Mouse (Mus musculus) MEL (cell line): ENCODE measurements at regions not wholly inside any gene's neighbourhood (a gene's known extent, or its start where the extent isn't known, plus 50 kb on each side); places are given as distances from the start of the nearest gene placed in this dataset.

Experiments used
- CHD1 ChIP-seq: IDR thresholded peaks from 2 replicates; pipeline ENCODE4 v1.6.1; 2012; ENCODE audit warnings: low read depth, mild to moderate bottlenecking, inconsistent platforms, low read length, improper control_type of control experiment
- CTCF ChIP-seq, 3 experiments: IDR thresholded peaks in 2 of 3; conservative IDR thresholded peaks in 1 of 3; 2 replicates each; pipeline ENCODE4 v1.5.1; 2011 to 2012; ENCODE audit warnings: low read length in 3 of 3, low read depth in 2 of 3, mild to moderate bottlenecking in 2 of 3, improper control_type of control experiment in 1 of 3, inconsistent platforms in 1 of 3, mixed read lengths in 1 of 3, moderate library complexity in 1 of 3; ENCODE audit not compliant: control insufficient read depth in 1 of 3, insufficient read depth in 1 of 3, poor library complexity in 1 of 3, severe bottlenecking in 1 of 3
- E2F4 ChIP-seq: IDR thresholded peaks from 2 replicates; pipeline ENCODE4 v1.6.1; 2011; ENCODE audit warnings: low read depth, low read length, improper control_type of control experiment, borderline replicate concordance
- HCFC1 ChIP-seq: IDR thresholded peaks from 2 replicates; pipeline ENCODE4 v1.6.1; 2012; ENCODE audit warnings: low read depth, mild to moderate bottlenecking, inconsistent platforms, low read length, improper control_type of control experiment, moderate library complexity
- JUND ChIP-seq: IDR thresholded peaks from 2 replicates; pipeline ENCODE4 v1.6.1; 2011; ENCODE audit warnings: low read depth, mild to moderate bottlenecking, improper control_type of control experiment, low read length
- MAZ ChIP-seq: IDR thresholded peaks from 2 replicates; pipeline ENCODE4 v1.6.1; 2012; ENCODE audit warnings: low read depth, mild to moderate bottlenecking, inconsistent platforms, low read length, improper control_type of control experiment
- MXI1 ChIP-seq: IDR thresholded peaks from 2 replicates; pipeline ENCODE4 v1.6.1; 2011; ENCODE audit warnings: mild to moderate bottlenecking, low read depth, low read length, improper control_type of control experiment
- SIN3A ChIP-seq: IDR thresholded peaks from 2 replicates; pipeline ENCODE4 v1.6.1; 2012; ENCODE audit warnings: low read length, improper control_type of control experiment, inconsistent platforms
- TCF12 ChIP-seq: IDR thresholded peaks from 2 replicates; pipeline ENCODE4 v1.6.1; 2014; ENCODE audit warnings: low read depth, mild to moderate bottlenecking, inconsistent platforms, low read length, improper control_type of control experiment, moderate library complexity
- USF2 ChIP-seq, 2 experiments: IDR thresholded peaks; 2 replicates each; pipeline ENCODE4 v1.6.1; 2011 to 2012; ENCODE audit warnings: improper control_type of control experiment in 2 of 2, low read length in 2 of 2, borderline replicate concordance in 1 of 2, inconsistent platforms in 1 of 2, low read depth in 1 of 2, mild to moderate bottlenecking in 1 of 2; ENCODE audit not compliant: insufficient read depth in 1 of 2

GRCm38 (mm10) chr3:20792503-20792902 is 425.5 kb upstream of the Agtr1b start:
- no peak for TF ChIP-seq SIN3A
- TF ChIP-seq MXI1: no peak
- no peak for TF ChIP-seq HCFC1
- TF ChIP-seq USF2 (IDR thresholded peaks at IDR 0.05; ENCODE audit: borderline replicate concordance in 1 of 2, insufficient read depth in 1 of 2, low read depth in 1 of 2, low read length in 2 of 2): no peak
- TF ChIP-seq JUND: no peak
- TF ChIP-seq CTCF (IDR thresholded peaks at IDR 0.05 in 2 of 3, conservative IDR thresholded peaks at IDR 0.05 in 1 of 3; ENCODE audit: control insufficient read depth in 1 of 3, insufficient read depth in 1 of 3, low read depth in 2 of 3, low read length in 3 of 3, poor library complexity in 1 of 3, severe bottlenecking in 1 of 3): no peak
- TF ChIP-seq MAZ: no peak
- no peak for TF ChIP-seq E2F4
- no peak for TF ChIP-seq CHD1
- TF ChIP-seq TCF12: no peak
